Mouse (Mus musculus) testis, adult 2 months (tissue): ENCODE measurements around the gene Tmc2.

Experiments
- CTCF ChIP-seq: fragments of 200-500 bp; IDR thresholded peaks from 2 replicates; pipeline ENCODE4 v1.5.1; 2012; ENCODE audit warnings: low read depth, mild to moderate bottlenecking, inconsistent platforms, low read length, moderate library complexity; ENCODE audit not compliant: control insufficient read depth, insufficient read depth, insufficient replicate concordance
- POLR2A ChIP-seq: fragments of 200-500 bp; IDR thresholded peaks from 2 replicates; pipeline ENCODE4 v1.6.1; 2012; ENCODE audit warnings: low read depth, mild to moderate bottlenecking, inconsistent platforms, low read length, moderate library complexity; ENCODE audit not compliant: control insufficient read depth

GRCm38 (mm10) chr2:130261914-130262313 is 66.9 kb downstream of the Tmc2 start:
- TF ChIP-seq CTCF (no peak), POLR2A (no peak)
